Mouse (Mus musculus) olfactory bulb, adult 2 months (tissue): ENCODE data around the gene Babam2. TPM values are rescaled to one million over a fixed set of nuclear protein-coding genes. Genes with fewer than 3 reads are reported as not detected.

Source experiments
- H3K27ac ChIP-seq: fragments of 200-500 bp; 2 replicates; pipeline ENCODE4 v1.5.1; 2012; ENCODE audit warnings: low read depth, low read length; ENCODE audit not compliant: insufficient read depth
- H3K4me1 ChIP-seq: fragments of 200-500 bp; 2 replicates; pipeline ENCODE4 v1.6.1; 2012; ENCODE audit warnings: low read length; ENCODE audit not compliant: control insufficient read depth, insufficient read depth
- H3K4me3 ChIP-seq: fragments of 200-500 bp; 2 replicates; pipeline ENCODE4 v1.5.1; 2012; ENCODE audit warnings: mild to moderate bottlenecking, low read depth, low read length, moderate library complexity; ENCODE audit not compliant: insufficient read depth
- CTCF ChIP-seq: fragments of 200-500 bp; IDR thresholded peaks from 2 replicates; pipeline ENCODE4 v1.5.1; 2012; ENCODE audit warnings: low read depth, mild to moderate bottlenecking, low read length, moderate library complexity; ENCODE audit not compliant: insufficient read depth
- POLR2A ChIP-seq: fragments of 200-500 bp; IDR thresholded peaks from 2 replicates; pipeline ENCODE4 v1.6.1; 2012; ENCODE audit warnings: mild to moderate bottlenecking, low read depth, low read length, moderate library complexity; ENCODE audit not compliant: insufficient read depth
- WGBS: fragments of 180-500 bp; shearing (Covaris S2); methylation state at CpG from one replicate; pipeline ENCODE4 v1.1.7; 2018; 5-methylcytosine and 5-hydroxymethylcytosine counted together
- polyA plus RNA-seq: library from polyadenylated mRNA; stranded (reverse); fragments of >200 nt; gene quantifications from 2 replicates; pipeline ENCODE4 v1.2.4, GENCODE M21; 2012; ENCODE audit warnings: low replicate concordance; ENCODE audit not compliant: missing spikeins, insufficient read depth, insufficient read length

Gene Babam2
- polyA plus RNA-seq, 1 experiment: not detected

- TF ChIP-seq CTCF (no peak), POLR2A (no peak)
- Histone ChIP-seq H3K4me3 (no peak overlapping the region), H3K4me1 (peaks cover 3% of the 10 kb centered on the region; the same call in 1 of the 2 replicates), H3K27ac (no peak overlapping the region)
- 95% methylated on average over 7 of the region's 7 CpGs for WGBS
These were observed 317.3 kb downstream of the Babam2 start for GRCm38 (mm10) chr5:32014786-32015185.

GRCm38 (mm10) chr5:32015949-32016478 lies 318.5 kb downstream of the Babam2 start:
- TF ChIP-seq POLR2A (no peak), CTCF (no peak)
- Histone ChIP-seq H3K27ac (no peak overlapping the region), H3K4me3 (no peak overlapping the region), H3K4me1 (no peaks in the 10 kb centered on the region)
- WGBS: 32% methylated on average over 9 of the region's 9 CpGs

GRCm38 (mm10) chr5:32017686-32018085 lies 320.2 kb downstream of the Babam2 start:
- TF ChIP-seq CTCF (no peak), POLR2A (no peak)
- Histone ChIP-seq H3K4me1 (no peaks in the 10 kb centered on the region), H3K4me3 (no peak overlapping the region), H3K27ac (no peak overlapping the region)
- 87% methylated on average over 3 of the region's 3 CpGs for WGBS

GRCm38 (mm10) chr5:32018276-32018675 lies 320.8 kb downstream of the Babam2 start:
- H3K4me3 ChIP-seq: no peak overlapping the region
- no peaks in the 10 kb centered on the region for H3K4me1 ChIP-seq
- TF ChIP-seq POLR2A (no peak), CTCF (no peak)
- no peak overlapping the region for H3K27ac ChIP-seq
- WGBS: 94% methylated on average over 2 of the region's 2 CpGs

GRCm38 (mm10) chr5:32029834-32030433 lies 332.4 kb downstream of the Babam2 start:
- peaks cover 8% of the 10 kb centered on the region for H3K4me1 ChIP-seq
- WGBS: 95% methylated on average over 3 of the region's 3 CpGs
- no peak overlapping the region for H3K4me3 ChIP-seq
- TF ChIP-seq POLR2A (no peak), CTCF (no peak)
- H3K27ac ChIP-seq: no peak overlapping the region

- Histone ChIP-seq H3K4me1 (peaks cover 14% of the 10 kb centered on the region), H3K4me3 (no peak overlapping the region), H3K27ac (no peak overlapping the region)
- 90% methylated on average over 4 of the region's 4 CpGs for WGBS
- TF ChIP-seq POLR2A (no peak), CTCF (no peak)
These were observed 335.7 kb downstream of the Babam2 start for GRCm38 (mm10) chr5:32033185-32033584.

GRCm38 (mm10) chr5:32033621-32034020 lies 336.1 kb downstream of the Babam2 start:
- Histone ChIP-seq H3K4me1 (peaks cover 14% of the 10 kb centered on the region), H3K4me3 (no peak overlapping the region), H3K27ac (no peak overlapping the region)
- TF ChIP-seq CTCF (no peak), POLR2A (no peak)

GRCm38 (mm10) chr5:32034475-32035054 lies 337.1 kb downstream of the Babam2 start:
- Histone ChIP-seq H3K4me1 (peaks cover 14% of the 10 kb centered on the region), H3K27ac (peak overlapping the region; percentile 74), H3K4me3 (no peak overlapping the region)
- WGBS: 81% methylated on average over 8 of the region's 8 CpGs
- TF ChIP-seq POLR2A: no peak
- no peak for TF ChIP-seq CTCF

GRCm38 (mm10) chr5:32035721-32036320 lies 338.3 kb downstream of the Babam2 start:
- 26% methylated on average over 7 of the region's 7 CpGs for WGBS
- TF ChIP-seq POLR2A: no peak
- no peak for TF ChIP-seq CTCF
- Histone ChIP-seq H3K4me1 (peaks cover 14% of the 10 kb centered on the region), H3K4me3 (no peak overlapping the region), H3K27ac (peak overlapping the region; percentile 98)
